Mouse (Mus musculus): ENCODE results near the gene Galnt15. TPM values are rescaled to one million over a fixed set of nuclear protein-coding genes. Genes with fewer than 3 reads are reported as not detected.

Galnt15 gene
- 1 to 10 TPM; 2.0 to 2.4 TPM for total RNA-seq (2021)
- long read RNA-seq, full-length matches to known transcripts = 3 of 4 reads
- long read RNA-seq, partial matches to known transcripts = 0 of 4 reads
- long read RNA-seq, other reads (novel, unspliced or antisense) = 1 of 4 reads

DNA sequence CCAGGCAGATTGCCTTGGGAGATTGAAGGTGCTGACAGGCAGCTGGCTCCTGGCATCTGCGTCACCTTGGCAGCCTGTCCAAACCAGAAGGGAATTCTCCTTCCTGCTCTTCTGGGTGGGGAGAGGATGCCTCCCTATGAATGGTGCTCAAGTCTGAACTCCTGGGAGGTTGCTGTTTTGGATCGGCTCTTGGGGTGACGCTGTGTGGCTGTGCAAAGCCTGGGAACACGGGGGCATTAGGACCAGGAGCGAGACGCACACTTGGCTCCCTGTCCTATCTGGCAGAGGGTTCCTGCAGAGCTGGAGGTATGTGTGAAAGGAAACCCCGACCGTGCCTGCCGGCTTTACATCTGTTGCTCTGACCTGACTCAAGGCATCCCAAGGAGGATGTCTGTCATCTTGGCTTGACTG, at the start of gene Galnt15:
TSS of gene Galnt15 (plus strand) at position 309 of the 411 bp plus-strand sequence.
- DNase-seq (ENCODE audit: low spot score in 2 of 2) = no peak

DNA sequence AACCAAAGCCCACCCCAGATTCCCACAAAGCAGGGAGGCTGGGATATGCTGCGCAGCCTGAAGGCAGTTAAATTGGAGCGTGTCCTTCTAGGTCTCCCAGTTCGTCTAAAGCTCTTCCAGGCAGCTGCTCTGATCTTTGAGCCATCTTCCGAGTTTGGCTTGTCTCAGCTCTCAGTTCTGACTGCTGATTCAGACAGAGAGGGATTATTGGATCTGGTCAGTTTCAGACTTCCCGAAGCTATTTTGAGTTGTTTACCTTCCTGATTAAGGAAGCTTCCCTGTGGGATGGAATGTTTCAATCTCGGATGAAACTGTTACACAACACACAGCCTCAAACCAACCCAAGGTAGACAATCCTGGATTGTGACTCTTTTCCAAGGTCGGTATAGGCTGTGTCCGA, 34.8 kb upstream of the Galnt15 start:
- DNase-seq (ENCODE audit: low spot score in 2 of 2) = no peak

DNA sequence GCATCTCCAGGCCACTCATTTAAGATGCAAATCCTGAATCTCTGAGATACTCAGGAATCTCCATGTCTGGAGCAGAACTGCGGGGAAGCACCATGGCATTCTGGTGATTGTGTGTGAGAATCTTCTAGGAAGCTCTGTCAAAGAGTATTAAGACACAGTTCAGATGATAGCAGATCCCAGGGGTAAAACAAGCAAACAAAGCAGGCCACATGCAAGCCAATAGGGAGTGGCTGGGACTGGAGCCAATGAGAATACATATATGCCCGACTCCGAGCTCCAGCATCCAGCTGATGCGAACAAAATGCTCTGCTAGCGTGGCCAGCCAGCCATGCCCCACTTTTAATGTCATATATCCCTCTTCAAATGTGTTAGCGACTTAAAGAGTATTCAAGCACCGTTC, 27.8 kb upstream of the Galnt15 start:
- no peak for DNase-seq (ENCODE audit: low spot score in 2 of 2)

DNA sequence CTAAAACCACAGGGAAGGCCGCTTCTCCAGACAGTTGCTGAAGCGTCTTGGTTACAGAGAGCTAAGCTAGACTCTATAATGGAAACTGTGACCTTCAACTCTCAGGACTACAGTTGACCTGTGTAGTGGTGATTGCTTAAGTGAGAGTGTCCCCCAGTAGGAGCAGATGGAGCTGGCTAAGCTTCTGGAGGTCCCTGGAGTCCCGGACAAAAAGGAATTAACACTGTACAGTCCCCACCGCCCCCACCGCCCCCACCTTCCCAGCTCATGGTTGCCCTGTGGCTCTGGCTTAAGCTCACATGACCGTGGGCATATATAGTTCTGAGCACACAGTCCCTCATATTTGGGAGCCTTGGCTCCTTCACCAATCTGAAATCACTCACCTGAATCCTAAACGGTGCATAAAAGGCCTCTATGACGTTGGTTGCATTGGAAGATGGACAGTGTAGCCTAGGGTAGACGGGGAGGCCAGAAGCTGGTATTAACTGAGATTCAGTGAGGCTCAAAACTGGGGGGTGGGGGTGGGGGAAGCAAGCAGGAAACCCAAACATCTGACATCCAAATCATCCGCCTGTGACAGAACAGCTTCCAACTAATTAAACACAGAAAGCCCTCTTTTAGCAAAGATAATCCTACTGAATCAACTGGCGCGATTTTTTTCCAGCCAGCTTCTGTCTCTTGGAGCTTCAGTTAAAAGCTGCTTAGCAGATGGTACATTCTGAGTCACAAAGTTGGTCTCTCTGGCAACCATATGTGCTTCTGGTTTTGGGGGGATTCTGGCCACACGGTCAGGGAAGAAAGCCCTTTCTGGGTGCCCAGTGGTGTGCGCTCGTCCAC, 26.1 kb upstream of the Galnt15 start:
- peak; percentile 64 to 86 for DNase-seq (ENCODE audit: low spot score in 2 of 2)

DNA sequence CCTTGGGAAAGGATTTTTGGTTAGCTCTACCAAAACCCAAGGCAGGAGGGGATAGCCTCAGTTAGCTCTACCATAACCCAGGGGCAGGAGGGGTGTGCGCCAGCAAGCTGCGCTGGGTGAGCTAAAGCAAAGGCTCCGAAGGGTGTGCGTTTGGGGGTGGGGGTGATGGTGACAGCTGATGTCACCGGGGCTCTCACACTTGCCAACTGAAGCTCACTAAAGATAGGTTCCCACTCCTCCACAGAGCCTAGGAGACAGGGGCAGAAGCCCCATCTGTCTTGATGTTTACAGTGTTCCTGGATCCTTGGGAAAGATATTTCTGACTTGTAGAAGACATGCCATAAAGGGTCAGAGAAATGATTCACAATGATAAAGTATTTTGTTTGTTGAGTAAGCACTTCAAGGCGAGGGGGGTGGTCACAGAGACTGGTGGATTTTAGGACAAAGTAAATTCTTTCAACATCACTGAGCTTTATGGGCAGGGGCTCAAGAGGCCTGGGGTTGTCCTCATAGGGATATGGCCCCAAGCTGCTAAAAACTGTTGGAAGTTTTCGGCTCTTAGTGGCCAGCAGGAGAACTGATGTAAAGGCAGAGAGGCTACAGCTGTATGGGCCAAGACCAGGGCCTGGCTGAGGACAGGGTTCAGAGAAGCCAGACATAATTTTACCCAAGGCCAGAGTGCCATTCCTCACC, 24.7 kb upstream of the Galnt15 start:
- no peak for DNase-seq (ENCODE audit: low spot score in 2 of 2)

DNA sequence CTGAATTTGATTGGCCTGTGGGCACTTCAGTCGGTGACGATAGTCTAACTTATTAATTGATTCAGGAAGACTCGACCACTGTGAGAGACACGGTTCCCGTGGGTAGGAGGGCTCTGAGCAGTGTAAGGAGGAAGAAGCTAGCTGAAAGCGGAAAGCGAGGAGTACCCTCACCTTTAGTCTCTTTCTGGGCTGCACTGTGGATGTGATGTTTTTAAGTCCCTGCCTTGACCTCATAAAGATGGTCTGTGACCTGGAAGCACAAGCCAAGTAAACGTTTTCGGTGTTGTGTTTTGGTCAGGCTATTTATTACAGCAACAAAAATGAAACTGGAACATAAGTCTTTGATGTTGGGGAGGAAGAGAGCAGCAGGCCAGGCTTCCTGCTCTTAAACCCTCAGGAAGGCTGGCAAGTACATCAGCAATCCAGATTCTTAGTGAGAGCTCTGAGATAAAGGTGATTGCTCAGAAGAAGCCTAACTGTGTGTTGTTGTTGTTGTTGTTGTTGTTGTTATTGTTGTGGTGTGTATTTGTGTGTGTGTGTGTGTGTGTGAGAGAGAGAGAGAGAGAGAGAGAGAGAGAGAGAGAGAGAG, 23.0 kb upstream of the Galnt15 start:
- no peak for DNase-seq (ENCODE audit: low spot score in 2 of 2)

DNA sequence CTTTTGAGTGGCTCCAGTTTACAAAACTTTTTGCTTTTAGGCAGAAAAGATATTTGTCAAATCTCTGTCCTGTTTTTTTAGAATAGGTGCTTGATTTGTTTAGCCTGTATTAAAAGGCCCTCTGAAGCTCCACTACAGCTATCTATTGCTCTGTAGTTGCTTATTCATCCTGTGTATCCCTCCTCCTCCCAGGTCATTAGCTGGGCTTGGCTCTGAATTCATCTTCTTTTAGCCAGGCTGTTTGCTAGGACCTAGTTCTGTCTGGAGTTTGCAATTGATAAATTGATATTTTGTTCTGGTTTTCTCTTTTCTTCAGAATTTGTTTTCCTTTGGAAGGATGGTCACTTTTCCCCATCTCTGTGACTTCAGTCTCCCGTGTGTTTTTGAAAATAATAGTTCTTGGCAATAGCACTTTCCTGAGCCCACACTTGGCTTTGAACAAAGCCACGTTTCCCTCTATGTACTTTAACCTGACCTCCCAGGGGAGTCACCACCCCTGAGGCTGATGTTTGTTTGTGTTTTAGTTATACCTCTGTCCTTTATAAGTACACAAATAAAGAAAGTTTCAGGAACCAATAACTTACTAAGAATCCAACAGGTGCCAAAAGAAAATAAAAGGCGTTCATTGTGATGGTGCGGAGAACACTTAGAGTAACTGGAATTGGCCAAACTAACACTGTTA, 21.0 kb upstream of the Galnt15 start:
- no peak for DNase-seq (ENCODE audit: low spot score in 2 of 2)

DNA sequence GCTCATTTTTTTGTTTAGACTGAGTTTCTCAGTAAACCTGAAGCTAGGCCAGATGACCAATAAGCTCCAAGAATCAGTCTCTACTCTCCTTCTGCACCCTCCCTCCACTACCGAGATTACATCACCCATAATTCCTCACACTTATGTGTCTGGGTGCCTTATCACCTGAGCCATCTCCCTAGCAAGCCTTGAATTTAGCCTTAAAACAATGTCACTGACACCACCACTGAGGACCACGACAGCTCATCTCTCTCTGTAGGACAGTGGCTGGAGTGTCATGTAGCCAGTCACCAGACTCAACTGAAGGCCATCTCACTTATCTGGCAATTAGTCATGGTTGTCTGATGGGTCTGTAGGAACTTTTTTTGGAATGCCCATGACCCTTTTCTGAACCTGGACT, 19.1 kb upstream of the Galnt15 start:
- no peak for DNase-seq (ENCODE audit: low spot score in 2 of 2)

DNA sequence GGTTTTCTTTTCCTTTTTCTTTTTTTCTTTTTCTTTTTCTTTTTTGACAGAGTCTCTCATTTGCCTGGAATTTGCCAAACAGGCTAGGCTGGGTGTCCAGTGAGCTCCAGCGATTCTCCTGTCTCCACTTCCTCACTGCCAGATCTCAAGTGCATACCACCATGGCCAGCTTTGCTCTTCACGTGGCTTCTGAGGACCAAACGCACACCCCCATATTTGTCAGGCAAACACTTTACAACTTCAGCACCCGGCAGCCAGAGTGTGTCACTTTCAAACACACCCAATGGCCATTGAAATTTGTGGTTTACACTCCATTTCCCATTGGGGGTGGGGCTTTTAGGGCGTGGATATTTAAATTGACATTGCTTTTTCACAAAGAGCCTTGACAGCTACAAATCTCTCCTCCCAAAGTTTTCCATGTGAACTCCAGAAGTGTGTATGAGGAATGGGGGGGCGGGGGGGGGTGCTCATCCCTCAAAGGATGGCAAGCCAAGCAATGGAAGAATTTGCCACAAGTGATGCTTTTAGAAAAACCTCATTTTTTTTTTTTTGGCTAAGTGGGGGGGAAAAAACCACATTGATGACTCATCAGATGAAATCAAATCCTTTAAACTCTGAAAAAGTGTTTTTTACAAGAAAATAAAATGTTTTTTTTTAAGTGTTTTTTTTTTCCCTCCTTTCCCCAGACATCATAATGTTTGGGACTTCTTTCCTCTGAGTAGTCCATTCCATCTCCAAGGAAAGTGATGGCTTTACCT, 17.1 kb upstream of the Galnt15 start:
- no peak for DNase-seq (ENCODE audit: low spot score in 2 of 2)

DNA sequence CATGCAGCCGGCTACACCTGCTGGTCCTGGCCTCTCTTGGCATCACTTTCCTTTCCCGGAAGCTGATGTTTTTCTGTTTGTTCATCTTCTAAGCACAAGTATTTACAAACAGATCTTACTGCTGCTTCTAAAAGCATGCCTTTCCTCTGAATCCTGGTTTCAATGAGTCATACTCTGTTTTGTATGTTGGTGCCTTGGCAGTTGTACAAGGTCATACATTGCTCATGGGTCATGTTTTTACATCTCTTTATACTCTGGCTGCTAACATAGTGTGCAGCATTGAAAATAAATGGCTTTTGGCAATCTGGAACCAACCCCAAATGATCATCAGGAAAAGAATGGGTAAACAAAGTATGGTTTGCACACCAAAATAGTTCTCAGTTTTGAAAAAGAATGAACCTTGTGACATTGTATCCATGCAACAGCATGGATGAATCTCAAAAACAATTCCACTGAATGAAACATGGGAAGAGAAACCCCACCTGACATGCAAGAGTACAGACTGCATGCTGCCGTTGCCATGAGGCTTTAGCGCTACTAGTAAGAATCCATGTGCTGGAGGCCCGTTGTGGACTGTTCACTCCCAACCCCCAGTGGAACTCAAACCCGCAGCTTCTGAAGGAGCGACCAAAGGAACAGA, 13.5 kb upstream of the Galnt15 start:
- DNase-seq (ENCODE audit: low spot score in 2 of 2) = no peak

DNA sequence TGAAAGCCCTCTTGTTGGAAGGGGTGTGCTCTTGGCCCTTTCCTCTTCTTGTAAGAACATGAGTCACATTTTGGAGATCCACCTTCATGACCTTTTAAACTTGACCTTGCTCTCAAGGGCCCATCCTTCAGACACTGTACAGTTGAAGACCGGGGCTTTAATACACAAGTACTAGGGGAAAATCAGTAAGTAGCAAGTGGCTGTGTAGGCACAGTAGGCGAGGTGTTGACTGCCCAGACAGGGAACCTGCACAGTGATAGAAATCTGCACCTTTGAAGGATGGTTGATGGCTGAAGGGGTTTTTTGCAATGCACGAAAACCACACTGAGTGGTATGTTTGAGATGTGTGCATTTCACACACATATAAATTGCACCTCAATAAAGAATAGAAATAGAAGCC, 12.3 kb upstream of the Galnt15 start:
- DNase-seq (ENCODE audit: low spot score in 2 of 2) = no peak

DNA sequence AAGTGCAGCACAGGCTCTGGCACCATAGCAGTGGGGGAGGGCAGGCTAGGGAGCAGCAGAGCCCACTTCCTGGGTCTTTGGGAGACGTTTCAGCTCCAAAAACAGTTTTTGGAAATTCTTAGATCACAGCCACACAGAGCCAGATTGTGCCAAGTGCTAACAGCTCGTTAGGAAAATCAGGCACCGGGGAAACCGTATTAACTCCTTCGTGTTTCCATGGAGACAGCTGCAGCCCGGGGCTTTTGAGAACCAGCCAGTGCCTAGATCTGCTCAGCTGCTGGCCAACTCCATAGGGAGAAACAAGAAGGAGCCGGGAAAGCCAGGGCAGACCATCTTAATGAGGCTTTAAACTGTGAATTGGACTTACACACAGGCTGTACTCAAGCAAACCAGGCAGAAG, 11.9 kb upstream of the Galnt15 start:
- peak; percentile 76 to 88 for DNase-seq (ENCODE audit: low spot score in 2 of 2)

DNA sequence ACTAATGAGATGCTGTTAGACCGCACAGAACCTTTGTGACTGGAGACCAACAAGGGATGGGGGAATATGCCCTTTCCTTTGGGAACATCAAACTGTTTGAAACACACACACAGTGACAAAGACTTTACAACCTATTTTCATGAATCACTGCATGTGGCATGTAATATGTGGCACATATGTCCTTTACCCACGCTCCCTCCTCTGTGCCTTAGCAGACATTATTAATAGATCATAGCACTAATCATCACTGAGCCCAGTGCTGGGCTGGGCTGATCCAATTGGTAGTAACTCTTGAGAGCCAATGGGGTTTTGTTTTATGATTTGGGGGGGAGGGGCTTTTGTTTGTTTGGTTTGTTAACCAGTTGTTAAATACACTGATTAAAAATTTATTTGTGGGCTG, 11.3 kb upstream of the Galnt15 start:
- DNase-seq (ENCODE audit: low spot score in 2 of 2) = no peak

DNA sequence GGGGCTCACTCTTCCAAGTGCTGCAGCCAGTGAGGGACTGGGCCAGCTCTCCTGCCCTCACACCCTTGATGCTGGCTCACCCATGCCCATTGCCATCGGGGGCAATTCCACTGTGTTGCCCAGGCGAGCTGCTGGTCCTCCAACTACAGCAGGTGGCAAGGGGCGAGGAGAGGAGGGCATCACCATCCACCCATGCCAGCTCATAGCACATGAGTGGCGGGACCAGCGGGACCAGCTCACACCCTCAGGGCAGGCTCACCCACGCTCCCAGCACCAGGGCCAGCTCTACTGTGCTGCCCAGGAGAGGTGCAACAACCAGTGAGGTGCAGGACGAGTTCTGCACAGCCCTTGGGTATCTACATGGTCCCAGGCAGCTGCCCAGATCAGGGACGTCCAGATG, 9.7 kb upstream of the Galnt15 start:
- DNase-seq (ENCODE audit: low spot score in 2 of 2) = no peak

DNA sequence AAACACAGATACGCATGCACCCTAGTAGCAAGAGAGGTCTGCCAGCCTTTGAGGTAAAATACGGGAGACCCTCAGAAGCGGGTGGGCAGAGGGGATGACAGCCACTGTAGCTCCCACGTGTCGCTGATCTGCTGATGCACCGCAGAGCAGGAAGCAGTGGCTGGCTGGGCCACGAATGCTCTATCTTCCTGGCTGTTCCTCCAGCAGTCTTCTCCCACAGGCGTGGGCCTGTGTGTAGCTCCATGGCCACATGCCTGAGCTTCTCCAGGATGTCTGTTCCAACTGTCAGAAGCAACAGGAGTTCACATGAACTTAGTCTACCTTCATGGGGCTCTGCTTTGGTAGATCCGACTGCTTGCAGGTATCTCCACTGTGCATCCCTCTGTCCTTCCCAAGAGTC, 6.8 kb upstream of the Galnt15 start:
- peak; percentile 19 to 54 for DNase-seq (ENCODE audit: low spot score in 2 of 2)

DNA sequence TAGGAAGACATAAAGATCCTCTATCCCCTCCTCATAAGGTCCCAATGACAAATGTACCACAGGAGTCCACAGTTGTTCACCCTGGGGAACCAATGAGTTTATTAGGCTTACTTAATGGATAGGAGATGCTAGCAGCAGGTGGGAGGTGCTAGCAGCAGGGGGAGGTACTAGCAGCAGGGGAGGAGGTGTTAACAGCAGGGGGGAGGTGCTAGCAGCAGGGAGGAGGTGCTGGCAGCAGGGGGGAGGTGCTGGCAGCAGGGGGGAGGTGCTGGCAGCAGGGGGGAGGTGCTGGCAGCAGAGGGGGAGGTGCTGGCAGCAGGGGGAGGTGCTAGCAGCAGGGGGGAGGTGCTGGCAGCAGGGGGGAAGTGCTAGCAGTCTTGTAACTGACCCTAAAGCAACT, 6.3 kb upstream of the Galnt15 start:
- no peak for DNase-seq (ENCODE audit: low spot score in 2 of 2)

DNA sequence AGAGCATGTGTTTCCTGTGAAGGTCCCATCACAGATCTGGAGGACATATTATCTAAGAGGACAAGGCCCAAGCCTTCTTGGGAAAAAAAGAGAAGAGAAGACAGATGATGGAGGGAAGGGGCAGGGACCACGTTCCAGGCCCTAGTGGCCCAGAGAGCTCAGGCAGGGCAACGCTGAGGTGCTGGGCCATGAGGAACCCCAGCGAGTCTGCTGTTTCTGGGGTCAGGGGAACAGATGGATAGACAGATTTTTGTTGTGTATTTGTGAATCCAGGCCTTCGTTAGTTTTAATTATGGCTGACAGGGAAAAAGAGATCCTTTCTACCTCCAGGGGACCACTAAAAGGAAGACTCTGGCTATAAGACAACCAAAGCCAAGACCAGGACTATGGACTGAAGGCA, 4.9 kb upstream of the Galnt15 start:
- no peak for DNase-seq (ENCODE audit: low spot score in 2 of 2)

DNA sequence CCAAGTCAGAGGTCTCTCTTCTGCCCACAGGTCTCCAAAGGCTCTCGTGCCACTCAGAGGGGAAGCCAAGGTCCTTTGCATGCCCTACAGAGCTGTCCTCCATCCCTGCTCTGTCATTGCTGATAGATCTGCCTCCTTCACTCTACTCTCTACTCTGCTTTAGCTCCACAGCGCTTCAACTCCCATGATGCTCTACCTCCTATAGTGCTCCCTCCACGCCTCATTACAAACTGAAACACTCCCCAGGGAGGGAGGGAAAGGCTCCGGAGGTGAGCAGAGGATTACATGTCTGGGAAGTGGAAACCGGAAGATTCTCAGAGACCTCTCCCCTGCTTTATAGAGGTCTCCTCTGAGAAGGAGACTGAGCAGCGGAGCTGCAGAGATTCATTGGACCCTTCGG, 1.6 kb upstream of the Galnt15 start:
- DNase-seq (ENCODE audit: low spot score in 2 of 2) = no peak

DNA sequence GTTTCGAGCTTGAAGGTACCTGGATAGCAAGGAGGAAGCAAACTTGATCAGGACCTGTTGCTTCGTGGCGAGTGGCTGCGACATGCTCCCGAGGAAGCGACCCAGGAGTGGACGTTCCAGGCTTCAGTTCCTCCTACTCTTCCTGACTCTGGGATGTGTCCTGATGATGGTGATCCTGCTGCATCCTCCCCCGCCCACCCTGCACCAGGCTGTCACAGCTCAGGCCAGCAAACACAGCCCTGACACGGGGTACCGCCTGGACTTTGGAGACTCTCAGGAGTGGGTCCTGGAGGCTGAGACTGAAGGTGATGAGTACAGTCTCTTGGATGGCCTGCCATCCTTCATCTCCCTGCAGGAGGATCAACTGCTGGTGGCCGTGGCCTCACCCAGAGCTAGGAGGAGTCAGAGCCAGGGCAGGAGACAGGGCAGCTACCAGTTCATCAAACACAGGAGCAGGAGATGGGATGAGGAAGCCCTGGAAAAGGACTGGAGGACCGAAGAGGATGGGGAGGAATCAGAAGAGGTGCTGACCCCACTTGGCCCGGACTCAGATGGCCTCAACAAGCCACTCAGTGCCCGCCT, 713 bp downstream of the Galnt15 start:
- DNase-seq (ENCODE audit: low spot score in 2 of 2) = no peak

DNA sequence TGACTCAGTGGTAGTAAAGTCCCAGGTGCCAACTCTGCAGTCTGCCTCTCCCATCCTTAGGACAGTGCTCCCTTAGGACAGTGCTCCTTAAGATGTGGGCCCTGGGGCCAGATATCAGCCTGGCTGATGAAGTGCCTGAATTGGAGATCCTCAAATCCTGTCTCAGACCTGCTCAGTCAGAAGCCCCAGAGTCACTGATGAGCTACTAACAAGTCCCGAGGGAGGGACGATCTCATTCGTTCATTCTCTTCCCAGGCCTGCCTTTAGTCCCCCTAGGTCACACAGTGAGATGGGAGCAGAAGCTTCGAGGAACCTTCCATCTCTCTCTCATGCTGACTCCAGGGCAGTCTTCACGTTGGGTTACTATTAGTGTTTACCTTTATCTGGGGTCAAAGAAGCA, 1.3 kb downstream of the Galnt15 start:
- no peak for DNase-seq (ENCODE audit: low spot score in 2 of 2)

Data from layer of hippocampus, adult 18-20 months (tissue).